Mouse (Mus musculus) brain, embryonic 18.5 days (tissue): ENCODE results near the gene Gramd4.

Source experiments
- DNase-seq: peaks from one replicate; pipeline ENCODE4 v3.0.0-alpha.2; 2012; ENCODE audit warnings: low read depth, low spot score

Gene Gramd4

GRCm38 (mm10) chr15:86181941-86182439, 124.5 kb downstream of the Gramd4 start:
- DNase-seq, result no peak

- no peak for DNase-seq
These were observed 125.2 kb downstream of the Gramd4 start for GRCm38 (mm10) chr15:86182646-86183045.

GRCm38 (mm10) chr15:86183484-86183883, 126.0 kb downstream of the Gramd4 start:
- DNase-seq, result no peak

GRCm38 (mm10) chr15:86184071-86184470, 126.6 kb downstream of the Gramd4 start:
- no peak for DNase-seq

GRCm38 (mm10) chr15:86184851-86185688, 127.6 kb downstream of the Gramd4 start:
- DNase-seq, result no peak

- no peak for DNase-seq
These were observed 128.4 kb downstream of the Gramd4 start, which contains the start of gene Cerk for GRCm38 (mm10) chr15:86185689-86186569. Gene Cerk, minus strand, starts transcription at chr15:86186141.

- DNase-seq, result no peak
These were observed 129.2 kb downstream of the Gramd4 start for GRCm38 (mm10) chr15:86186686-86187085.
